Mouse (Mus musculus): ENCODE results near the gene Tmed9.
"Not testable (repeated sequence)": the region's sequence is repeated elsewhere in the genome, so short reads cannot be mapped to it uniquely, and the experiment has no call there.

Tmed9 gene

DNA sequence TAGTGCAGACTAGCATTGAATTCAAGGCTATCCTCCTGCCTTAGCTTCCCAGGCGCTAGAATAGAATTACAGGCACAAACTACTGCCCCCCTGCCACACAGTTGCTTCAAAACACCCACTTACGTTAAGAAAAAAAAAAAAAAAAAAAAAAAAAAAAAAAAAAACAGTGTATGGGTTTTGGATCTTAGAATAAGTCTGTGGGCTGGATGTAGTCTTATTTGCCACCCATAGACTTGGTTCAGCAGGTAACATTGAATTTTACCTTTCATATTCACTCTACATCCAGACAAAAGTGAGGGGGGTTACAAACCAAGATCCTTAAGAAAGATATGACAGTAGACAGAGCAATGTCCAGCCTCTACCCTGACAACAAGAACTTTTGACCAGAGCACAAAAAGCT is 5.6 kb upstream of the Tmed9 start:
- no peak for DNase-seq (ENCODE audit: low spot score)

DNA sequence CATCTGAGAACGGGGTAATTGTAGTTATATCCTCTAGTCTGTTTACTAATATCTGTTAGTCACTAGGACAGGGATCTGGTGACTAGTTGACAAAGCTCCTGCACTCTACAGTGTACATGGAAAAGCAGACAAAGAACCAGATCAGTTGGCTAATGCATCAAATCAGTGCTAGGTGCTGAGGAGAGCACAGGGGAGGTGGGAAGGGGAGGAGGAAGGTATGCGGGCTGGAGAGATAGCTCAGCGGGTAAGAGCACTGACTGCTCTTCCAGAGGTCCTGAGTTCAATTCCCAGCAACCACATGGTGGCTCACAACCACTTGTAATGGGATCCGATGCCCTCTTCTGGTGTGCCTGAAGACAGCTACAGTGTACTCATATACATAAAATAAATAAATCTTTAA is 5.0 kb upstream of the Tmed9 start:
- not testable (repeated sequence) for DNase-seq (ENCODE audit: low spot score)

DNA sequence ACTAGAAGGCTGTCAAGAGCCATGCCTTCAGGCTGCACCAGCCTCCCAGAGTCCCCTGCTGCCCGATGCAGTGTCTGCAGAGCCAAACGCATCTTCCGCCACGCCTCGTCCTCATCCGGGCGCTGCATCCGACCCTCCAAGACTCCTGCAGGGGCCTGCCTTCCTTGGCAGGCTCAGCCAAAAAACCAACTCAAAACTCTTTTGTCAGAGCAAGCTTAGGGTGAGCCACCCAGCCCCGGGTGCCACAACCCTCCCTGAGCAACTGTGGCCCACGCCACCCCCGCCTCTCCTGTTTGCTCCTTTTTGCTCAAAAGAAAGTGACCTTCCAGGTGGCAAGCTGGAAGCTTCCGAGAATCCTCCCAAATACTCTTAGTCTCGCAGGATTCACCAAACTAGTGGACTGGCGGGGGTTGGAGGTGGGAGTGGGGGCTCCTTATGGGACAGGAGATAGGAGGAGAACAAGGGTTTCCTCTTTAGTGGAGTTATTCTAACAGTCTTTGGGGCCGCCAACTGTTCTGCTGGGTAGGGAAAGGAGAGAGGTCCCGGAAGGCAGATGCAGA is 3.7 kb upstream of the Tmed9 start:
- DNase-seq (ENCODE audit: low spot score) = peak; percentile 44

DNA sequence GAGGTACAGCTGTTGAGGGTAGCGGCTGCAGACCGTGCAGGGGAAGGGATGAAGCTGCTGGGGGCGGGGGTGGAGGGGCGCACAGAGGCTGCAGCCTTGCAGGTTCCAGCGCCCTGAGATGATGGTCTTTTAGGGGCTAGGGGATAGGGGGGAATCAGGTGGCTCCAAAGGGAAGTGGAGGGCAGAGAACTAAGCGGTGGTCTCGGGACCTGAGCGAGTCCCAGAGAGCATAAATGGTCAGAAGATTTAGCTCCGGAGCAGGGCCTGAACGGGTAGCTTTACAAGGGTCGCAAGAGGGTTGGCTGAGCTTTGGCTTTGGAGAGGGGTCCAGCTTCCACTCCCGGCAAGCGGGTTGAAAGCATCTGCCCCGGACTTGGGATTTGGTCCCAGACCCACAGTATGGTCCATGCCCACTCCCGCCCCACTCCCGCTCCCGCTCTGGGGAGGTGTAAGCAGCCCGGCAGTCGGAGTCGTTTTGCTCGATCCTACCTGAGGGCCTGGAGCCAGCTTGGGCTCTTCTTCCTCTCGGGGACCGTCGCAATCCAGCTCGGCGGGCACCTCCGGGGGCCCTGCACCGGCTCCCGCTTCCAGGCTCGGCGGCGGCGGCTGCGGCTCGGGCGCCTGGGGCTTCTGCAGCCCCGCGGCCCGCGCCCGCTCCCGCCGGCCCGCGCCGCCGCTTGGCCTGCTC is 3.1 kb upstream of the Tmed9 start:
- DNase-seq (ENCODE audit: low spot score) = peak; percentile 45

DNA sequence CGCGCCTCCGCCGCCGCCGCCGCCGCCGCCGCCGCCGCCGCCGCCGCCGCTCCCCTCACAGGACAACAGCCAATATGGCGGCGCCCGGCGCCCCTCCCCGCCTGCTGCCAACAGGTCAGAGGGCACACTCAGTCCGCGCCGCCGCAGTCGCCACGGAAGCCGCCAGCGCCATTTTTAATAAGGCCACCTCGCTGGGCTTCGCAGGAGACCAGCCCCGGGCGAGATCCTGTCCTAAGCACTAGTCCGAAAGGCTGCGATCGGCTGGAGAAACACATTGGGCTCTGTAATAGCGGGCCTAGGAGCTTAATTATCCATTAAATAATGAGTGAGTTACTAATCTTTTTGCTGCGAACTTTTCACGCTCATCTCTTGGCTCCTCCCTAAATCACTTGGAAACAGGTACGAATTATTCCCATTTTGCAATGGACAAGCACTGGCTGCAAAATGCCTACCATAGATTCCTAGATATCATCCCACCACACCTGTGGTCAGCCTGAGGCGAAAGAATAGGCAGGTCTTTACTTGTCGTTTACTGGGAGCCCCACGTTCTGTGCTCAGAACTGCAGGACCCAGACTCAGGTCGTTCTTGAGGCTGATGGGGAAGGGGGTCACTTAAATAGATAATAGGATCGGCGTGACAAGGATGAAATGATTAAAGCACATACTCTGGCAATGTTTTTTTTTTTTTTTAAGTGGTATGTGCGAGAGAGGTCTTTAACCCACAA is 2.3 kb upstream of the Tmed9 start, which contains the start of gene Fam193b:
Gene Fam193b (minus strand): TSS at position 94 of the 725 bp plus-strand sequence.
- DNase-seq (ENCODE audit: low spot score) = peak; percentile 95

DNA sequence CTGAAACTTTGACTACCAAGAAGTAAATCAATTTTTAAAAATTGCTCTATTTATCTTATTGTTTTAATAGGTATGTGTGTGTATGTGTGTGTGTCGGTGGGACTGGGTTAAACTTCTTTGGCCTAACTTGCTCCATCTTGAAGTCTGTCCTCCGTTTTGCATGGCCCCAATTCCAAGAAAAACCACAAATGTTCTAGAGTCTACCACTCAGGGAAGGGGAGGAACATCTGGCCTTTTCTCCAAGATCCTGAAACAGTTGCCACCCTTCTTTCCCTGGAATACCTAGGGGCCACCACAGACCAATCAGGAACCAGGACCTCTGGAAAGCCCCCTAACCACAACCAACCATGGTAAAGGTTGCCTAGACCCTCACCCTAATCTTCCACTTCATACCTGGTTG is 1.6 kb upstream of the Tmed9 start:
- no peak for DNase-seq (ENCODE audit: low spot score)

DNA sequence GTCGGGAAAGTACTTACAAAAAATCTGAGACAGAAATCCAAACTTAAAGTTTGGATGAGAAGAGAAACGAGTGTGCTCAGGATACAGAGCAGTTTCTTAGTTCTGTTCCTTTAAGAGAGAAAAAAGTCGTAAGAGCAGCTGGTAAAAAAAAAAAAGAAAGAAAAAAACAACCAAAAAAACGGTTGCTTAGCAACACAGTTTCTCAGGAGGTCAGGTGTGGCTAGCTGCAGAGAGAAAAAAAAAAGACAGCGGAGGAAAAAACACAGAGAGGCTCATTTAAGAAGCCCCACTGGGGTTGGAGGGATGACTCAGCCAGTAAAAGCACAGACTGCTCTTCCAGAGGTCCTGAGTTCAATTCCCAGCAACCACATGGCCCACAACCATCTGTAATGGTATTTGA is 789 bp downstream of the Tmed9 start:
- DNase-seq (ENCODE audit: low spot score) = no peak

DNA sequence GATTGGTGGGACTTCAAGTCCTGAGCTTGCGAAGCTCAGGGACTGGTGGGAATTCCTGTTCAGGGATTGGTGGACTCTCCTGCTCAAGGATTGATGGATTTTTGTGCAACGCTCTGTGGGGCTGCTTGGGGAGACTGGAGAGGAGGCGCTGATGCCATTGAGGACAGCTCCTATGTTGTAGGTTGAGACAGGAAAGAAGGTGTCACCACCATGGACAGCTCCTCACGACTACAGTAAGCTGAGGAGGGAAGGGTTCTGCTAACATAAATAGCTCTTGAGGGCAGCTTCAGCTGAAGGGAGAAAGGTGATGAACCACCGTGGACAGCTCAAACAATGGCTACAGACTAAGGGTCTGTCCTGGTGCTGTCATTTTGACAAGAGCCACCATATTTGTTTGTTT is 2.4 kb downstream of the Tmed9 start:
- DNase-seq (ENCODE audit: low spot score) = no peak

DNA sequence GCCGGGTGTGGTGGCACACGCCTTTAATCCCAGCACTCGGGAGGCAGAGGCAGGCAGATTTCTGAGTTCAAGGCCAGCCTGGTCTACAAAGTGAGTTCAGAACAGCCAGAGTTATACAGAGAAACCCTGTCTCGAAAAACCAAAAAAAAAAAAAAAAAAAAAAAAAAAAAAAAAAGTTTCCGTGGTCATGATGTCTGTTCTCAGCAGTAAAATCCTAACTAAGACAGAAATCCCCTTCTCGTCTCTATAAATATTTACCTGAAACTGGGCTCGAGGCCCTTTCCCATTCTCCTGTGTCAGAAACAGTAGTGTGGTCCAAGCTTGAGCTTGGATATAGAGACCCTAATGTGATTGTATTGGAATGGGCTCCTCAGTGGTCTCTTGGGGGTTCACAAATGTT is 3.3 kb downstream of the Tmed9 start:
- DNase-seq (ENCODE audit: low spot score) = not testable (repeated sequence)

DNA sequence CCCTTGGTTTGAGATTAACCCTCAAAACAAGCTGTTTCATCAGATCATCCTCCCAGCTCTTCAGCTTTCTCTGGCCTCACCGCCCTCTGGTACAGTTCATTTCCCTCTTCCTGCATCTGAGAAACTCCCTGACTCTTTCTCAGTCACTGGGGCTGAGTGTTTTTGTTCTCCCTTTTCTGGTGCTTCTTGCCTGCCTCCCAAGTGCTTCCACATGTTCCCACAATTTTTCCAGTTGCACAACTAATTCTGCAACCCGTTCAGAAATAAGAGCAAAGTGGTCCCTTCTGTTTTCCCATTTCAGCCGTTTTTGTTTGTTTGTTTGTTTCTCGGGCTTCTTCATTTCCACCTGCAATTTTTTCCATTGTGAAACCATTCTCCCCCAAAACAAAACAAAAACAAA is 4.6 kb downstream of the Tmed9 start:
- DNase-seq (ENCODE audit: low spot score) = no peak

DNA sequence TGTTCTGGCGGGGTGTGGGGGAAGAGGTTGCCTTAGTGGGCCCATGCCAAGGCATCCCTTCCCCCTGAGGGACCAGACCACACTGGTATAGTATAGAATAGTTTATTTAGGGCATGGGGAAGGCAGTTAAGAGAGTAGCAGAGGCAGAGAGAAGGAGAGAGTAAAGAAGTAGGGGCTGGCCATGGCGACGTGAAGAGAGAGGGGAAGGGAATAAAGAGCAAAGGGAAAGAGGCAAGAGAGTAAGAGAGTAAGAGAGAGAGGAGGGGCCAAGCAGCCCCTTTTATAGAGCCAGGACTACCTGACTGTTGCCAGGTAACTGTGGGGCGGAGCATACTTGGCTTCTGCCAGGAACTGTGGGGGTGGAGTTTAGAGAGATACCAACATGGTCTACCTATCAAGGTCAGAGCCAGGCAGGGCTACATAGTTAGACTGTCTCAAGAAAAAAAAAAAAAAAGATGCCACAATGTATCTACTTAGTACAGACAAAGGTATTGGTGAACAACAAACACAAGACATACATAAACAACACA is 18.5 kb downstream of the Tmed9 start:
- DNase-seq (ENCODE audit: low spot score) = no peak

DNA sequence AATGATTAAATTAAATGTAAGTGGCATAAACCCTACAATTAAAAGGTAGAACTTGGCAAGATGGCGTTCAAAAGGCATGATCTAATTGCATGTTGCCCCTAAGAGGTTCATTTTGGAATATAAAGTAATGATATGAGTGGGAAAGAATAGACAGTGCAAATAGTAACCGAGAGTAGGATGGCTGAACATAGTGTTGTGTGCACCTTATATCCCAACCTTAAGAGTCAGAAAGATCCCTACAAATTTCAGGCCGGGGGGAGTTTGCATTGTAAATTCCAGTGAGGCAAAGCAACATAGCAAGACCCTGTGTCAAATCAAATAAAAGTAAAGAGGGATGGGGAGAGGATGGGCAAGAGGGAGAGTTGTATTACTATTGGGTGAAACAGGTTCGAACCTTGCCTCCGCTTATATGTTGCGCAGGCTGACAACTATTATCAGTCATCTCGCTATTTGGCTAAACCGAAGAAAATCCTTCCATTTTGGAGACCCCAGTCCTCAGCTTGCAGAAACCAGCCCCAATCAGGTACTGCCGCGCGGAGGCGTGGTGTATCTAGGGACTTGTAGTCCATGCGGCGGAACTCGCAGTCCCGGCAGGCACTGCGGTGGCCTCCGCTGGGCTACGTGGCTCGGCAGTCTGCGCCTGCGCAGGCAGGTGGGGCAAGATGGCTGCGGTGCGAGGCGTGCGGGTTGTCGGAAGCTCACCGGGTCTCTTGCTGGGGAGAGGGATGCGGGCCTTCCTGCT is 19.2 kb downstream of the Tmed9 start:
- peak; percentile 98 for DNase-seq (ENCODE audit: low spot score)

DNA sequence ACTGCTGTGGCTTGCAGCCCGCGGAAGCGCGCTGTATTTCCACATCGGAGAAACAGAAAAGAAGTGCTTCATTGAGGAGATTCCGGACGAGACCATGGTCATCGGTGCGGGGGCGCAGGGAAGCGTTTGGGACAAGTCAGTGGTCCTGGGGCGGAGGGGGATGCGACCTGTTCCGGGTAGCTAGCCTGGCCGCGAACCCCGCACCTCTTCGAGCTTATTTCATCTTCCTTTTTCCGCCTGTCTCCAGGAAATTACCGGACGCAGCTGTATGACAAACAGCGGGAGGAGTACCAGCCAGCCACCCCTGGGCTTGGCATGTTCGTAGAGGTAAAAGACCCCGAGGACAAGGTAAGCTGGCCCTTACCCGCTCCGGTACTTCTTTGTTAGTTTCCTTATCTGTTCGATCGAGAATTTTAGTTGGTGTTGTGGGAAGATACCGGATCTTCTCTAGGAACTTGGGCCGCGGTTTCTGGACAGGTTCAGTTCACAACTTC is 19.8 kb downstream of the Tmed9 start:
- no peak for DNase-seq (ENCODE audit: low spot score)

DNA sequence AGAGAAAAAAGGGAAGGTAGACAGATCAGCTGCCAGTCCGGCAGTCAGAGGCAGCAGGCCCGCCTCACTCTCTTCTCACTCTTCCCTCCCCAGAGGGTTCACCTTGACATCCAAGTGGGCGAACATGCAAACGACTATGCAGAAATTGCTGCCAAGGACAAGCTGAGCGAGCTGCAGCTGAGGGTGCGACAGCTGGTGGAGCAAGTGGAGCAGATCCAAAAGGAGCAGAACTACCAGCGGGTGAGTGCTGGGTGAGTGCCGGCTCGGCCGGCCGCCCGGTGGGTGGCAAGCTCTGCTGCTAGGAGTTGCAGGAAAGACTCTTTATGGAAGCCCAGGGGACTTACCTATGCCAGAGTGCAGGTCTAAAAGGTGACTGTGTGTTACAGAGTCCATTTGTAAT is 21.8 kb downstream of the Tmed9 start:
- DNase-seq (ENCODE audit: low spot score) = no peak

DNA sequence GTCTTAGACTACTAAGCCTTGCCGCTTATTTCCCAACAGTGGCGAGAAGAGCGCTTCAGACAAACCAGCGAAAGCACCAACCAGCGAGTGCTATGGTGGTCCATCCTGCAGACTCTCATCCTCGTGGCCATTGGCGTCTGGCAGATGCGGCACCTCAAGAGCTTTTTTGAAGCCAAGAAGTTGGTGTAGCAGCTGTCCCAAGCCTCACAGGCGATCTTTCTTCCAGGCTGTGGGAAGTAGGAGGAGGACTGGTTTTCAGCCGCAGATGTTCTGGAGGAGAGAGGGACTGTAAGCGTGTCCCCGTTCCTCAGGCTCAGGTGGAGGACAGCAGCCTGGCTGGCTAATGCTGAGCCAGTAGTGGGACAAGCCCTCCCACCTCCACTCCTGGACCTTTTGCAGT is 23.3 kb downstream of the Tmed9 start:
- no peak for DNase-seq (ENCODE audit: low spot score)

DNA sequence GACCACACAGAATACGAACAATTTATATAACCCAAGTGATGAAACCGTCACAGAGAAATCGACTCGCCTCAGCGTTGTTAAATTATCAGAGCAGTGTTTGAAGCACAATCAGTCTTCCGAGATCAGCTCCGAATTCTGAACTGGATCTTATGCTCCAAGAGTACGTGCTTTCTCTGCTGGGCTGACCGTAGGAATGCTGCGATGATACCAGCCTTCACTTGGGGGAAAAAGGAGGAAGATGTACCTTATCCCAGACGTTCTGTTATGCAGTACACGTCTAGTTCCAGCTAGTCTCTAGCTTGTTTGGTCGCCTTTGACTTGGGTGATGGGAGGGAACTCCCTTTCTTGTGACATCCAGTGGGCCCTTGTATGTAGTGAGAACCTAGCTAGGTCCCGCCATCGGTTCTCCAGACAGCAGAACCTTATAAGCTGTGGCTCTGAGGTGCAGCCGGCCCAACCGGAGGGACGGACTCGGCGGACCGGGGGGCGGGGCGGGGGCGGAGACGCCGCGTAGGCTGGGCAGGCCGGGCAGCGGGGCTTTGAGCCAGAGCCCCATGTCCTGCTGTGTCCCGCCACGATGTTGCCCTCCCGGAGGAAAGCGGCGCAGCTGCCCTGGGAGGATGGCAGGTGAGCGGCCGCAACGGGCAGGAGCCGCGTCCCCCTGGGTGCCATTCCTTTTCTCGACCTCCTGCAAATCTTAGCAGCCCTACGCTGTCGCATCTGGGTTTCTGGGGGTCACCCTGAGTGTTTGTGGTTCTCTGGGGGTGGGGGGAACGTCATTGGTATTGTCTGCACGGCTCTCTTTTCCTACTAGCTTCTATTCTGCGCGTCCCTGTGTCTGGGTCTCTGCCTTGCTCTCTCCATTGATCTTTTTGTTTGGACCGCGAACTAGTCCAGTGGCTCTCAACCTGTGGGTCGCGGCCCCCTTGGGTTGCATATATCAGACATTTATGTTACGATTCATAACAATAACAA is 26.3 kb downstream of the Tmed9 start, which contains the start of gene B4galt7:
Gene B4galt7 (plus strand): TSS at position 331 of the 975 bp plus-strand sequence.
- peak; percentile 83 for DNase-seq (ENCODE audit: low spot score)

DNA sequence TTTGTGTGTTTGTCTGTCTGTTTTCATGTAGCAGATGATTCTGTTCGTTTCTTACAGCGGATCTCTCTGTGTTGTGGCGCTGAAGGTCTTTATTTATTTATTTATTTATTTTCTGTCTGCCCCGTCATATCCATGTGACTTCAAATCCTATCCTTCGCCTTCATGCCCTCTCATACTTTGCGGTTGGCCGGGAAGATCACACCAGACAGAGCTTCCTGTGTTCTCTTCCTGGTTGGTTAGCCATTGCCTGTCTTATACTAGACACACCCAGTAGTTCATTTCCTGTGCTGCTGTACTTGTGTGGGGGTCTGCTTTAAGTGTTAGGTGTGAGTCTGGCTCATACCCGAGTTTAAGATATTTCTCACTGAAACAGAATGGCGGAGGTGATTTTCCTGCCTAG is 27.1 kb downstream of the Tmed9 start:
- DNase-seq (ENCODE audit: low spot score) = peak; percentile 33

DNA sequence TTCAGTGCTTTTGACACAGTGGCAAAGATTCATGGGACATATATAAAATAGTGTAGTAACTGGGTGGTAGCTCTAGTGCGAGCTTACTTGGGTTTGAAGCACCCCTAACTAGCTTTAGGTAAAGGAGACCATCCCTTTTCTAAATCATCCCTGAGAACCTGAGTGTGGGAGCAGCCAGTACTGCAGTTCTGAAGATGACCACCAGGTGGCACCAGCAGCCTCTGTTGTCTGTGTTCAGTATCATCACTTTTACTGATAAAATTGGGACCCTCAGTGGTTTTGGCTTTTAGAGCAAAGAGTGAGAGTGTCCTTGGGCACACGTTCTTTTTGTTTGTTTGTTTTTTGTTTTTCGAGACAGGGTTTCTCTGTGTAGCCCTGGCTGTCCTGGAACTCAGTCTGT is 28.1 kb downstream of the Tmed9 start:
- peak; percentile 92 for DNase-seq (ENCODE audit: low spot score)

DNA sequence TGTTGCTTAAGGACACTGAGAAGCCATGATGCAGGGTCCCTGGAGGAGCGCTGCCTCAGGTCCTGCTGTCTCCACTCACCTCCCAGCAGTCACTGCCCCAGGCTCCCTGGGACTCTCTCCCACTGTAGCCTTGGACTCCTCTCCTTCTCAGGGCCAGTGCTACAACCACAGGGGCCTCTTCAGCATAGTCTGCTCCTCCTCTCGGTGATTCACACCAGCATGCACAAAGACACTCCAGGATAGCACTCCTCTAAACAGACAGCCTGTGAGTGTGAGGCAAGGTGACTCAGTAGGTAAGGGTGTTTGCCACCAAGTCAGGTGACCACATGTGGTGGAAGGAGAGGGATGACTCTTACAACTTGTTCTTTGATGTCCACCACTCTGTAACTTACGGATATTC is 31.1 kb downstream of the Tmed9 start:
- no peak for DNase-seq (ENCODE audit: low spot score)

DNA sequence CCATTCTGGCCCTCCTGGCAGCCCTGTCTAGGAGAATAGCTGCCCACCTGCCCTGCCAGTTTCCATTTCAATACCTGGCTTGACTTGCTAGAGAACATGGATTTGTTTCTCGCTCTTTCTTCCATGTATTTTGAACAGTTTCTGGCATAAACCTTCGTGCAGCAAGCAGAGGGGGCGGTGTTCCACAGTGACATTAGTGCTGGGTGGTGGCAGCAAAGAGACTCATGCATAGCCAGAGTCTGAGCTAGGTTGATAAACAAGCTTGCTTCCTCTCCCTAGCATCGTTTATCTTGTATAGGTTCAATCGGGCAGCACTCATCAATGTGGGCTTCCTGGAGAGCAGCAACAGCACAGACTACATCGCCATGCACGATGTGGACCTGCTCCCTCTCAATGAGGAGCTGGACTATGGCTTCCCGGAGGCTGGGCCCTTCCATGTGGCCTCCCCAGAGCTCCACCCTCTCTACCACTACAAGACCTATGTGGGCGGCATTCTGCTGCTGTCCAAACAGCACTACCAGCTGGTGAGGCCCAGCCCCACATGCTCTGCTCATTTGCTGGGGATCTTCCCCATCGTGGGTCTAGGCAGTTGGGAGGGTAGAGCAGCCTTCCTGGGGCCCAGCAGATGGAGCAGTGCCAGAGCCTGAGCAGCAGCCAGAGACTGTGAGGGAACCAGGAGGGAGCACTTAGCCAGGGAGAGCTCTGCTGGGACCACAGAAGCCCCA is 33.5 kb downstream of the Tmed9 start:
- no peak for DNase-seq (ENCODE audit: low spot score)

Data from embryo, embryonic 10.5 days (tissue).